Mouse (Mus musculus) T-helper 2 cell (primary cell): Measurements from ENCODE around the gene Dcp1a.

Experiments
- in situ Hi-C: fragments of 300-600 bp; cut with MboI, MseI; formaldehyde crosslinking; loops from one replicate; pipeline ENCODE4 v1.15.1; 2025; ENCODE audit warnings: high pct_unique_total_duplicates

Dcp1a gene

DNA sequence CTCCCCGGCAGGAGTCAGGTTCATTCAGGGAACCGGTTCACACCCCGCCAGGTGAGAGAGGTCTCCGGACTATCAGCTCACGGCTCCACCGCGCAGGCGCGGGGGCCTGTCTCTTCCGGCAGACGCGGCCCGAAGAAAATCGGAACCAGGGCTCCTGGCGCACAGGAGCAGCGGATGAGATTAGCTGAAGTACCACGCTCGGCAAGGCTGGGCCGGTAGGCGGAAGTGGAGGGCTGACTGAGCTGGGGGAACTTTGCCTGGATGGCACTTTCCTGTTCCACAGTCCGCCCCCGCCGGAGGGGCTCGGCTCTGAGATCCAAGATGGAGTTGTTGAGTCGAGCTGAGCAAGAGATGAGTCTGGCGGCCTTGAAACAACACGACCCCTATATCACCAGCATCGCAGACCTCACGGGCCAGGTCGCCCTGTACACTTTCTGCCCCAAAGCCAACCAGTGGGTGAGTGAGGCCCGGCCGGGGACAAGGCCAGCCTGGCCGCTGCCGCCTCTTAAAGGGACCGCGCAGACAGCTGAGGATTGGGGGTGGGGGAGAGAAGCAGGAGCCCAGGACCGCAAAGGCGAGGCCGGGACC is at the start of gene Dcp1a:
TSS of gene Dcp1a (plus strand) at position 175 of the 588 bp plus-strand sequence.
- in situ Hi-C loops: no loop called here

DNA sequence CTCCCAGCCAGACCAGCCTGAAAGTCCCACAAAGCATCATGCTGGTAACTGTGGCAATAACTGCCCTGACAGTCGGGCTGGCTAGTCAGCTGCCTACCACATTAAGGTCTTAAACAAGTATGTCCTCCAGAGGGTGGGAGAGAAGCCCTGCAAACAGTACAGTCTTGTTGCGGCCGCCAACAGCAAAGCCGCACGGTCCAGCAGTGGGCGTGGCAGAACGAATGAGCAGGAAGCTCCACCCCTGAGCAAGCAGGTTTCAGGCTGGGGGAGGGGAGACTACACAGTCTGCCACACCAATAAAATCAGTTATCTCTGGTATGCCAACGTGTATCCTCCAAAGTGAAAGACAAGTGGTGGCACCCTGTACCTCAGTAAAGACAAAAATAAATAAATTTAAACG is 49.7 kb upstream of the Dcp1a start:
- in situ Hi-C loops: no loop called here

DNA sequence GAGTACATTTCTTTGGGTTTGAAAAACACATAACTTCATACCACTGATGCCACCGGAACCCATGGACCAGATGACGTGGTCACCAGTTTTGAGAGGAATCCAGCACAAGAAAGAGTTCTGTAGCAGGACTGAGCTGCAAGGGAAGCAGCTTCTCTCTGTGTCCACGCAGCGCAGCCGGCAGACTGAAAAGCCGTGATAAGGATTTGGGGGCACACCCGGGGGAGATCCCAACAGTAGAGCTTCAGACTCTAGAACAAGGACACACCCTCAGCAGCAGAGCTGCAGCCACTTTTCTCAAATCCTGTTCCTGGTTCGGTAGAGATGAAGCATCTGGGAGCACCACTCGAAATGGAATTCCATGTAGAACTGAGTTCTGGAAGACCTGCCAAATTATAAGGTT is 49.3 kb upstream of the Dcp1a start:
- in situ Hi-C loops: no loop called here

DNA sequence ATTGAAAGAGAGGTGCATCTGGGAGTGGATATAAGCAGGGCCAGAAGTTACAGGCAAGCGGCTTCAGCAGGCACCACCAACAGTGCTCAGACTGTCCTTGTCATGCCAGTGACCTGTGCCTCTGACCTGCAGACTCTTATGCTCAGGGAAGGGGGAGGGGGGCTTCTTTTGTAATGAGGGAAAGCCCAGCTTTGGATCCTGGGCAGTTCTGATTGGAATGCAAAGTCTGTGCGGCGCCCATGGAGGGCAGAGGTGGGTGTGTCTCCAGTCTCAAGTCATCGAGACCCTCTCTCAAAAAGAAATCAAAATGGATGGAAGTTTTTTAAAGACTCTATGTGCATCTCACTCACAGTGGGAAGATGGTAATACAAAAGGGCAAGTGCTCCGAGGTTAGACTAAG is 48.9 kb upstream of the Dcp1a start:
- in situ Hi-C loops: no loop called here

DNA sequence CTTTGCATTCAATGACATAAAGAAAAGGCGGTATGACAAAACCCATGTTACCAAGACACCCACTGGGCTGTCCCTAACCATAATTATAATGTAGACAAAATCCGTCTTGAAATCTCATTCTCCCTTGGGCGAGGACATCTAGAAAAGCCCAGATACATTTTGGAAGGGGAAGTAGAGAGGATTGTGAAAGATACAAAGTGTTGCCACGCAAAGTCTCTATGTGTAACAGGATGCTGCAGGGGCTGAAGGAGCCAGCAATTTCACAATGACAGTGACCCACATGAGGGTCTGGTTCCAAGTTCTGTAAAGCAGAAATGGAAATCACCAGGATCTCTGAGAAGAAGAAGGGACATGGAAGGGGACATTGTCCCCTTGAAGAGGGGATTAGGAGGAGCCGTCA is 44.0 kb upstream of the Dcp1a start:
- in situ Hi-C loops: no loop called here

DNA sequence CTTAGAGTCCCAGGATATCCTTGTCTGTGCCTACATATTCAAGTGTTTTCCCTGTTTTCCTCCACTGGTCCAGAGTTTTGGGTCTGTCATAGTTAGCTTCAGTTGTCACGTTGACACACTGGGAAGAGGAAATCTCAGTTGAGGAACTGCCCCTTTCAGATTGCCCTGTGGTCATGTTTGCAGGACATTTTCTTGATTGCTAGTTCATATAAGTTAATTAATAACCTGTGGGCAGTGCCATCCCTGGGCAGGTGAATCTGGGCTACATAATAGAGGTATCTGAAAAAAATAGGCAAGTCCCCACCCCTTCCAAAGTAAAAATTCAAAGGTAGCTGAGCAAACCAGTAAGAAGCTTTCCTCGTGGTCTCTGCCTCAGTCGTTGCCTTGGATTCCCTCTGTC is 39.4 kb upstream of the Dcp1a start:
- in situ Hi-C loops: no loop called here

DNA sequence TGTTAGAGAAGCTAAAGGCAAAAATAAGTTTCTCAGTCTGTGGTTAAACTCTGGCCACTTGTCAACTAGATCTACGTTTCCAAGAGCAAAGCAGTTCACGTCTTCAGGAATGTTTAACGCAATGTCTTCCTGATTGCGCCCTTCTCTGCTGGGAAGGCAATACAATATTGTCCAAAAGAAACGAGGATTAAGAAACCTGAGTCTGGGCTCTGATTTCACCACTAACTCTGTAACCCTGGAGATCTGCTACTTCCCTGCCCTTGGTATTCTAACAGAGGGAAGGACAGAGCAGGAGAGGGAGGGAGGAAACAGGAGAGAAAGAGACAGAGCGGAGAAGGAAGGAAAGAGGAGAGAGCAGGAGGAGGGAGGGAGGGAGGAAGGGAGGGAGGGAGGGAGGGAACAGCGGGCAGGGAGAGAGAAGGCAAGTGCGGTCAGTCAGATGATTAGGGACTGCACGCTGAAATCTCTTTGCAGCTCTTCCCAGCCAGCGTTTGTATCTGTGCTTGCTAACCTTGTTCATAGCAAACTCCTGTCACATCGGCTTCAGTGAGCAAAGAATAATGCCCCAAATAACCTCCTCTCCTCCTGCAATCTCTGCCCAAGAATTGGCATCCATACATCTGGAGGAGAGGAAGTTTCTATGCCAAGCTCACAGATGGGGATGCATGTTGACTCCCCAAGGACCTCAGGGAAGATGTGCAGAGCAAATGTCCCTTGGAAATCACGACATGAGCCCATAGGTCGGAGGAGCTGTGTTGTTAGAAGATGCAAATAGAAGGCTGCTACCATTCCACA is 23.3 kb upstream of the Dcp1a start:
- in situ Hi-C loops: loop anchor here (5.0 to 10.0 kb wide), 2 partner anchors 101 to 334 kb away; no protein-coding TSS in a partner anchor

DNA sequence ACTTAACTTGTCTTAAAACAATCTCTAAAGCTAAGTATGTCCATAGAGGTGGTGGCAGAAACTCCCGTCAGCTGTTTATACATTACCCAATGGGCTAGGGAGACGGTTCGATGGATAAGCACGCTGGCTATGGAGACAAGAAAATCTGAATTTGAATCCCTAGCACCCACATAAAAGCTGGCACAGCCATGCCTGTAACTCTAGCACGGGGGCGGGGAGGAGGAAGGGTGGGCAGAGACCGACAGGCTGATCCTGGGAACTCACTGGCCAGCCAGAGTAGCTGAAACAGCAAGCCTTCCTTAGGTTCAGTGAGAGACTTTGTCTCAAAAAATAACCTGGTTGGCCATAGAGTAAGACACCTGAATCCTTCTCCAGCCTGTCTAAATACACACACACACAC is 21.9 kb upstream of the Dcp1a start:
- in situ Hi-C loops: loop anchor here (5.0 to 10.0 kb wide), 2 partner anchors 103 to 335 kb away; no protein-coding TSS in a partner anchor

DNA sequence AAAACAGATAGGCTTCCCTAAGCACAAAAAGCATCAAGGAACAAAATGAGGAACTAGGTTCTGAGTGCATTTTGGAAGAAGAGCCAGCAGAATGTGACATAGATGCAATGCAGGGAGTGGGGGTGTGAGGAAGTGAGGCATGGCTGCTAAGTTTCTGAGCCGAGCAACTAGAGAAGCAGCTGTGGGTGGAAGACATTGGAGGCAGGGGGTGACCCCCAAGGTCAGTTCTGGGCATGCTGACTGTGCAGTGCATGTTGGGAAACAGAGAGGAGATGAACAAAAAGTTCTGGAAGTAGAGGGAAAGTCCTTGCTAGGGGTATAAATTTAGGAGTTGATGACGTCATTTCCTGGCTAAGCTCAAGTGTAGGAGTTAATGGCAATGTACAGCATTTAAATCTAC is 21.4 kb upstream of the Dcp1a start:
- in situ Hi-C loops: loop anchor here (5.0 to 10.0 kb wide), 2 partner anchors 103 to 336 kb away; no protein-coding TSS in a partner anchor

DNA sequence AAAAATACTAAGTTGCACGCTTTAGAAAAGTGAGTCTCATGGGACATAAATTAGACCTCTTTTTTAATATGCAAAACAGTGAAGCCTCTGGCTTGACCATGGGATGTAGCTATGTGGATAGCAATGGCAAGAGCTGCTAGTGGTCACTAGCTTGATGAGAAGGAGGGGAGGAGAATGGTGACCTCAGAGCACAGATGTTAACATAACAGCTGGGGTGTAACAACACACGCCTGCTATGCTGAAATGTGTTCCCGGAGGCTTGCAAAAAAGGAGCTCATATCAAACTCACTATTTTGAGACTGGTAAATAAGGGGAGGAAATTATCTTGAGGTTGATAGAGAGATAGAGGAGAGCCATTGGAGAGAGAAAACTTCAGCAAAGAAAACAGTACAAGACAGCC is 20.5 kb upstream of the Dcp1a start:
- in situ Hi-C loops: loop anchor here (5.0 to 10.0 kb wide), 2 partner anchors 104 to 337 kb away; no protein-coding TSS in a partner anchor

DNA sequence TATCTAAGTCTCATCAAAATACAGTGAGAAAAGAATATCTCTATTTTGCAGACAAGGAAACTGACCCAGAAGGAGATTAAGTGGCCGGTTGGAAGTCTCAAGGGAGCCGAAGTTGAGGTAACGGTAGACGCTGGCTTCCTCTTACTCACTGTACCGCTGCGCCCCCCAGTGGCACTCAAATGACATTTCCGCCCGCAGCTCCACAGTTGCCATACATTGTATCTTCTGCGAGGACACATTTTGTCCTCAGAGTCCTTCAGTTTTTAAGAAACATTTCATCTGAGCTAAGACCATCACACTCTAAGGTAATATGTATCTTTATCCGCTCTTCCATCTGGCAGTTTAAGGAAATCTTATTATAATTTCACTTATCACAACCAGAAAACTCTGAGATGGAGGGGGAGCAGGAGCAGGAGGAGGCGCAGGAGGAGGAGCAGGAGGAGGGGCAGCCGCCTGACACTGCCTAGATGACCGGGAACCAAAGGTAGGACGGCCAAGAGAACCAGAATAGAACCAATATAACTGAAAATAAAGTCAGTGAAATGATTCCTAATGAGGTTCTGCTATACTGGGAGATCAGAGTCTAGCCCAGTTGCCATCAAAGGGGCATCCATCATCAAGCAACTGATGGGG is 19.3 kb upstream of the Dcp1a start:
- in situ Hi-C loops: loop anchor here (5.0 to 10.0 kb wide), 2 partner anchors 105 to 338 kb away; no protein-coding TSS in a partner anchor

DNA sequence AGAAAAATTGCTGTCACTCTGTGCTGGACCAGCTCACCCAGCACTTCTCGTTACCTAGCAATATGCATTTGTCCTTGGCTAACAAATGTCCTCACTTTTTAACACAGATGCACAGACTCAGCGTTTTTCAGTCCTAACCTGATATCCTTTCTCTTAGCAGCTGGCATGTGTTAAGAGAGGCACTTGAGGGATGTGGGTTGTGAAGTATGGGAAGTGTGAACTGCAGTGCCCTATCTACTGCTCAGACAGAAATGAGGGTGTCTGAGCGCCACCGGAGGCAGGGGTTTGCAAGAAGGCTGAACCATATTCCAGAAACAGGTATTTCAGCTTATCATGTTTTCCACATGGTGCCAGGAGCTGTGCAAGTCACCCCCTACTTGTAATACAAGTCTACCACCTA is 16.0 kb upstream of the Dcp1a start:
- in situ Hi-C loops: no loop called here

DNA sequence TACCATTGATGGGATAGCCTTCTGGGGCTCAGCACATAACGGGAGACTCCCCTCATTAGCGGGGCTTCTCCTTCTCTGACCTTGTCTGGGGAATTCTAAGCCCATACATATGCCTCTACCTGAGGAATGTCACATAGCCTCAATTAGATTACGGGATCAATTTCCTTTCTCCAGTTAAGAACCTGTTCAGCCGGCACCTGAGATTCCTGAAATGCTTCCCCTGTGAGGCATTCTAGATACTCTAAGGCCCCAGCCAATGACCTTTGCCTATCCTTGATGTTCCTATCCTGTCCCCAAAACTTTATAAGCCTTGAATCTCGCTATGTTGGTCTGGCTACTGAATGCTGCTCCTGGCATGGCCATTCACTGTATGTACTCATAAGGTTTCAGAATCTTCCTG is 5.7 kb upstream of the Dcp1a start:
- in situ Hi-C loops: no loop called here

DNA sequence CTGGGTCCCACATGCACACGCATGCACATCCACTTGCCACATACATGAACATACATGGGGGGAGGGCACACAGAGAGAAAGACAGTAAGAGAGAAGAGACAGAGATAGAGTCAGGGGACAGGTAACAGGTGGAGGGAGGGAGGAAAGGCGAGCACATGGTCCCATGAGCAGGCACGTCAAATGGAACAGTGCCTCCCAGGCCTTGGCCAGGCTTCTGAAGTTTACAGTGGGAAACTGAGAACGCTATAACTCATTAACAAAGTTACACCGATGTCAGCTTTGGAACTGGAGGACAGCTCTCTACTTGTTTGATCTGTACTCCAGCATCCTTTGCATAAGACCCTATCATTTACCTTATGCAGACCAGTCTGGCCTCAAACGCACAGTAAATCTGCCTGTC is 4.9 kb upstream of the Dcp1a start:
- in situ Hi-C loops: no loop called here

DNA sequence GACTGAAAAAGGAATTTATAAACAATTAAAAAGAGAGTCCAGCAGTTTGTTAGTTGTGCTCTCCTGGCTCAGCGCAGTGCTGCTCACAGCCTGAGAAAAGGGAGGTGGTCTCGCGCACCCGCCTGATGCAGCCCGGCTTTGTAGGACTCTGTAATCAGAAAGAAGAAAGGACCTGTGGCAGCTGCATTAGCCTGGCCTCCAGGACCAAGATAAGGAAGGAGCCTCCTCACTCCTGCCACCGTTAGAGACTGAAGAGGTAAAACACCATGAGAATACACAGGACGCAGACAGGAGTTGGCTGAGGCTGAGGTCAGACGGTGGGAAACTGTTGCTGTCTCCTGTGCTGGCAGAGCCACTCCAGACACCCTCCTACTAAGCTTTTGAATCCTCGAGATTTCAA is 12.0 kb downstream of the Dcp1a start, which contains the start of gene Cacna1d:
TSS of gene Cacna1d (minus strand) at position 114 of the 400 bp plus-strand sequence.
- in situ Hi-C loops: no loop called here

DNA sequence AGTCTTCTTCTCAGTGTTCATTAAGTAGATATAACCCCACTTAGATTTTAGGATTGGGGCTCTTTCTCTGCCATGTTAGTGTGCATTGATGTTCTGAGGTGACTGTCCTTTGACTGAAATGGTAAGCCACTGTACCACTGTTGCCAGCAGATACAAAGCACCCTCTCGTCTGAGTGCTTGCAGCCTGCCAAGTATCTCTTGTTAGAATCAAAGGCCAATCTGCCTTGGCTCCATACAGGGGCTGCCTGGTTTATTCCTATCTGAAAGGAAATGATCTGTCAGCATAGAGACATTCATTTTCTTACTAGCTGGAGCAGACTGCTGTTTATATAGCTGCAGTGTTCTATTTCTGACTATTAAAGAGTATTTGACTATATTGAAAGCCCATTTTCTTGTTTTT is 13.9 kb downstream of the Dcp1a start:
- in situ Hi-C loops: no loop called here

DNA sequence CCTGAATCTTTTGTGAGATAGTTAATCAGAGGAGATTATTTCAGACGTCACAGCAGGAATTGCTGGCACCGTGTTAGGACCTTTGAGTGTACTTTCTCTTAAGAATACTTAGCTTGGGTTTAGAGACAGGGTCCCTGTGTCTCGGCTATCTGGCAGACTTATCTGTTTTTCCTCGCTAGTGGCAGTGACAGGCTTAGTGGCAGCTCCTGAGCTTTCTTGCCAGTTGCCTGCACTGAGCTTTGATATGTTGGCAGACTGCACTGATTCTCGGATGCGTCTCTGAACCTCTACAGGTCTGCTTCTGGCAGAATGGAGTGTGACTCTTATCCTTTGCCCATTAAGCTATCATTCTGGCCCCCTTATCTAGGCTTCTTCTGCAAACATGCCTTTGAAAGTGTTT is 15.7 kb downstream of the Dcp1a start:
- in situ Hi-C loops: no loop called here

DNA sequence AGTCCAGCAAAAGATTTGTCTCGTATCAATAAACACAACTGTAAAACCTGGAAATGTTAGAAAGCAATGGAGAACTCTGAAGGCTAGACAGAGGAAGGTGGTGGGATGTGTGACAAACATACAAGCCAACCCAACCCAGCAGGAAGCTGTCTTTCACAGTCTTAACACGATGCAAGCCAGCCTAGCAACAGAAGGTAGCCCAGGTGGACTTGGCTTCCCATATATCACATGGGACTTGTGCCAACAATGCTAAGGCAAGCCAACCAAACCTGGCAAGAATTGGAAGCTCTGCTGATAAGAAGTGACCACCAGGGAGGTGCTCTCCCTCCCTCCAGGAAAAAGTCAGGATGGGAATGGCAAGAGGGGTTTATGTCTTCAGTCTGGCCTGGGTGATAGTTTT is 18.9 kb downstream of the Dcp1a start:
- in situ Hi-C loops: no loop called here

DNA sequence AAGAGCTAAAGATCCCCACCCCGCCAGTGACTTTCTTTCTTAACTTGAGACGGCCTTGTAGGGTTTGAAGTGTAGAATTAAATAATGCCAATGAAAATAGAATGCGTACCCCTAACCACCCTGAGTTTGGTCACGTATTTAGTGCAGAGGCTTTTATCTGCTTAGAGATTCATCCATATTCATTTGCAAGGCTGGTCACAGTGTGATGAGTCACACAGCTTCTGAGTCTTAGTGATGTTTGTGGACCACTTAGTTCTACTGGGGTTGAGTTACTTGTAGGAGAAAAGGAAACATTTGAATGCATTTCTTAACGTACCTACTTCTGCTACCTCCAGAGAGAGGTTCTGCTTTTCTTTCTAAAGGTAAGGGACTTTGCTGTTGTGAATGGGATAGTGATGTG is 25.7 kb downstream of the Dcp1a start:
- in situ Hi-C loops: no loop called here

DNA sequence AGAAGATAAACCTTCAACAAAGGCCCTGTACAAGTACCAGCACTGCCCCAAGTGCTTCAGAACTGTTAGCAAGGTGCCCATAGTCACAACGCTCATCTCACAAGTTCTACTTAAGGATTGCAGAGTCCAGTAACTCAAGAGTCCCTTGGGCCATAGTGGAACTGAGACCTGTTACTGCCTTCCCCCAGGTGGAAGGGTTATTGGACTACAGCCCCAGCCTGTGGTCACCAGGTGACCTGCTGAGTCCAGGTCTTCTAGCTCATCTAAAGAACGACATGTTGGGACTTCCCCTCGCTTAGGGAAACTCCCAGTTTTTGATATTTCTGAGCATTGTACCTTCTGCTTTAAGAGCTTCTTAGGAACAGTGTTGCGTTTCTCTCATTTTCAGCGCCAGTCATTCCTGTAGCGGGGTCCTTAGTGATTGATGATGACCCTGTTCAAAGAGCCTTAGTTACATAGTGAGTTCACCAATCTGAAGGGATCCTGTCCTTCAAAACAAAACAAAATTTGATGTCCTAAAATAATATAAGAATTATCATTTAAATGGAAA is 31.0 kb downstream of the Dcp1a start:
- in situ Hi-C loops: no loop called here

DNA sequence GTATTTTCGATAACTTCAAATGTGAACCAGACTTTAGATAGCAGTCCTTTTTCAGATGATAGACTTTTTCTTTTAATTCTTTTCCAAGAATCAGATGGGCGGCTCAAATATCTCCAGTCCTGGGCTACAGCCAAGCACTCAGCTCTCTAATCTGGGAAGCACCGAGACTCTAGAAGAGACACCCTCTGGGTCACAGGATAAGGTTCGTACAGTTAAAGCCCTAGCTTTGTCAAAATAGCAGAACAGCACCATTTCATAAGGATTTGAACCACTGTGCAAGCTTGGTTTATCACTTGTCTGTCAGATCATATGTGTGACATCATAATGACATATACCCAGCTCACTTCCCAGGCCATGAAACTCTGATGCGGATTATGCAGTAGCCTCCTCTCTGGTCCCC is 33.6 kb downstream of the Dcp1a start:
- in situ Hi-C loops: no loop called here
